Mouse (Mus musculus) CH12.LX (cell line): ENCODE data around the gene Tmem126b.

Experiments used
- ELF1 ChIP-seq: IDR thresholded peaks from 2 replicates; pipeline ENCODE4 v1.6.1; 2014; ENCODE audit warnings: low read depth, mild to moderate bottlenecking, inconsistent platforms, low read length, improper control_type of control experiment
- EP300 ChIP-seq: IDR thresholded peaks from 2 replicates; pipeline ENCODE4 v1.6.1; 2011; ENCODE audit warnings: low read length, improper control_type of control experiment
- POLR2A ChIP-seq: IDR thresholded peaks from 2 replicates; pipeline ENCODE4 v1.6.1; 2011; ENCODE audit warnings: low read depth, mild to moderate bottlenecking, improper control_type of control experiment, low read length
- SMC3 ChIP-seq: IDR thresholded peaks from 2 replicates; pipeline ENCODE4 v1.6.1; 2011; ENCODE audit warnings: low read depth, low read length, improper control_type of control experiment
- UBTF ChIP-seq: IDR thresholded peaks from 2 replicates; pipeline ENCODE4 v1.6.1; 2012; ENCODE audit warnings: low read depth, mild to moderate bottlenecking, inconsistent platforms, low read length, improper control_type of control experiment, moderate library complexity
- USF1 ChIP-seq: IDR thresholded peaks from 2 replicates; pipeline ENCODE4 v1.6.1; 2014; ENCODE audit warnings: low read depth, mild to moderate bottlenecking, inconsistent platforms, low read length, improper control_type of control experiment
- ZKSCAN1 ChIP-seq: IDR thresholded peaks from 2 replicates; pipeline ENCODE4 v1.6.1; 2012; ENCODE audit warnings: low read depth, inconsistent platforms, low read length, improper control_type of control experiment, borderline replicate concordance

- TF ChIP-seq EP300 (no peak), USF1 (no peak), POLR2A (no peak), ELF1 (no peak), UBTF (no peak), SMC3 (no peak), ZKSCAN1 (no peak)
Observed at GRCm38 (mm10) chr7:90476313-90477245, 778 bp upstream of the Tmem126b start, which contains the start of gene Dlg2.
